Mouse (Mus musculus) megakaryocyte-erythroid progenitor cell, adult 5 weeks (primary cell): ENCODE data around the gene Vmn1r204. TPM values are rescaled to one million over a fixed set of nuclear protein-coding genes. Genes with fewer than 3 reads are reported as not detected.

ENCODE experiments used
- polyA plus RNA-seq: library from polyadenylated mRNA; stranded (reverse); fragments of >175 nt; gene quantifications from 2 replicates; pipeline ENCODE4 v1.2.3, GENCODE M21; 2012

Gene Vmn1r204
- polyA plus RNA-seq = not detected in 2 replicates

GRCm38 (mm10) chr13:22552898-22553297, at the start of gene Vmn1r204:
Gene Vmn1r204 (plus strand): TSS chr13:22553198.

GRCm38 (mm10) chr13:22505281-22505680, 47.7 kb upstream of the Vmn1r204 start, which contains the start of gene Vmn1r202:
Gene Vmn1r202 (minus strand): TSS chr13:22505381.

GRCm38 (mm10) chr13:22517814-22518213, 35.2 kb upstream of the Vmn1r204 start, which contains the start of gene Vmn1r203:
Gene Vmn1r203 (plus strand): TSS chr13:22518114.

GRCm38 (mm10) chr13:22592900-22593299, 39.9 kb downstream of the Vmn1r204 start, which contains the start of gene Vmn1r205:
Gene Vmn1r205 (minus strand): TSS chr13:22593000.

Other genes starting within 250 kb of the Vmn1r204 start
- not detected in 2 replicates for gene Vmn1r197, start 228.6 kb upstream of the Vmn1r204 start, polyA plus RNA-seq
- gene Vmn1r198, start 202.8 kb upstream of the Vmn1r204 start, polyA plus RNA-seq = not detected in 2 replicates
- not detected in 2 replicates for gene Vmn1r199, start 173.4 kb upstream of the Vmn1r204 start, polyA plus RNA-seq
- gene Vmn1r200, start 162.8 kb upstream of the Vmn1r204 start, polyA plus RNA-seq = not detected in 2 replicates
- gene Vmn1r201, start 81.3 kb upstream of the Vmn1r204 start, polyA plus RNA-seq = not detected in 2 replicates
- not detected in 2 replicates for gene Vmn1r202, start 47.8 kb upstream of the Vmn1r204 start, polyA plus RNA-seq
- gene Vmn1r203, start 35.1 kb upstream of the Vmn1r204 start, polyA plus RNA-seq = not detected in 2 replicates
- gene Vmn1r205, start 39.8 kb downstream of the Vmn1r204 start, polyA plus RNA-seq = not detected in 2 replicates
- 0.02 TPM in 1 of 2 replicates, not detected in the other for gene Vmn1r206, start 71.1 kb downstream of the Vmn1r204 start, polyA plus RNA-seq
- gene Vmn1r207-ps, start 176.4 kb downstream of the Vmn1r204 start, polyA plus RNA-seq = not detected in 2 replicates
- gene Vmn1r208, start 224.2 kb downstream of the Vmn1r204 start, polyA plus RNA-seq = not detected in 2 replicates